Mouse (Mus musculus) urinary bladder, postnatal 0 days (tissue): Measurements from ENCODE around the gene Rab32. TPM values are rescaled to one million over a fixed set of nuclear protein-coding genes. Genes with fewer than 3 reads are reported as not detected.

ENCODE experiments used
- polyA plus RNA-seq: library from polyadenylated mRNA; unstranded; fragments of >200 nt; fragmentation: Nextera tagmentation; extraction: Ambion mirVana; gene quantifications from 2 replicates; pipeline ENCODE4 v1.2.1, GENCODE M21; 2015

Gene Rab32
- polyA plus RNA-seq = 15.3 and 33.2 TPM in 2 replicates

DNA sequence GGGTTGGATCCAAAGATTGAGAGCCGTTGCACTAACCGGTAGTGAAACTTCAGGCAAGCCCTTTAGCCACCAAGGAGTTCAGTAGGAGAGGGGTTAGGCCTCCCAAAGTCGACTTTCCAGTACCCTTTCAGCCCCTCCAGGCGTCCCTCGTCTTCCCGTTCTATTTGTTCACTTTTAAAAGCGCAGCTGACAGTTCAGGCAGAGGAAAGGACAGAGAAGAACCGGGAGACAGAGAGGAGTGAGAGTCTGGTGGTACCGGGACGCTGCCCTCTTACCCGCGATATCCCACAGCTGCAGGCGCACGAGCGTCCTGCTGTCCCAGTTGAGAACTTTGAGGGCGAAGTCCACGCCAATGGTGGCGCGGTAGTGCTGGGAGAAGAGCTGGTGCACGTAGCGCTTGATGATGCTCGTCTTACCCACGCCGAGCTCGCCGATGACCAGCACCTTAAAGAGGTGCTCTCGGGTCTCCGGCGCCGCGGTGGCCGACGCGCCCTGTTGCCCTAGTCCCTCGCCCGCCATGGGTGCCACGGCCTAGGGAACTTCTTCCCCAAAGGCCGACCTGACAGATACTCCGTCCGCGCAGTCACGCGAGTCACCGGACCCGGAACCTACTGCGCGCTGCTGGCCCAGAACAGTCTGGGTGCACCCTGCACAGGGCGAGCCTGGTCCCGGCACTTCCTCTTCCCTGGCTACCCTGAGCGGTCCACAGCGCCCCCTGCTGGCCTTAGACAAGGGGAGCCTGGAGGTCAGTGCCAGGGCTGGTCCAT, at the start of gene Rab32:
Rab32 (minus strand) TSS at position 696 of the 767 bp plus-strand sequence.

Other genes with a start within 250 kb of the Rab32 start
- 0.10 and 0.75 TPM in 2 replicates for gene Adgb, start 85.9 kb downstream of the Rab32 start, polyA plus RNA-seq
- not detected in 2 replicates for gene Gm10944, start 123.1 kb upstream of the Rab32 start, polyA plus RNA-seq